Mouse (Mus musculus) yolk sac, embryonic 10.5 days (tissue): ENCODE data around the gene Gm45140.
"Not testable (repeated sequence)": the region's sequence is repeated elsewhere in the genome, so short reads cannot be mapped to it uniquely, and the experiment has no call there.

Experiments
- DNase-seq: peaks from one replicate; pipeline ENCODE4 v3.0.0-alpha.2; 2017; ENCODE audit warnings: low spot score

Gm45140 gene

GRCm38 (mm10) chr6:87775588-87776245 is 59.9 kb downstream of the Gm45140 start:
- DNase-seq: peak; percentile 15

DNA sequence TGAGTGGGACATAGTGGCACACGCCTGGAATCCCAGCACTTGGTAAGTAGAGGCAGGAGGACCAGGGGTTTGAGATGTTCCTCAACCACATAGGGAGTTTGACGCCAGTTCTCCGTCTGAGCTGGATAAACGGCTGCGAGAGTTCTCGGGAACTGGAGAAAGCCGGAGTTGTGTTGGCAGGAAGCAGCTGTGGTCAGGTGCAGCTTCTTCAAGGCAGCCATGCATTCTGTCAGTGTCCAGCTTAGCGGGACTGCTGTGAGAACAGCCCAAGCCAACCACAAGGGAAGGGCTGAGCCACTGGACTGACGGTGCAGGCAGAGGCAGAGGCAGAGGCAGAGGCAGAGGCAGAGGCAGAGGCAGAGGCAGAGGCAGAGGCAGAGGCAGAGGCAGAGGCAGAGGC is 60.7 kb downstream of the Gm45140 start:
- DNase-seq: no peak

GRCm38 (mm10) chr6:87774466-87774865 is 61.1 kb downstream of the Gm45140 start:
- no peak for DNase-seq

GRCm38 (mm10) chr6:87770626-87771025 is 65.0 kb downstream of the Gm45140 start:
- DNase-seq: no peak

- DNase-seq: not testable (repeated sequence)
Measured at GRCm38 (mm10) chr6:87764296-87764695, 71.3 kb downstream of the Gm45140 start.

- no peak for DNase-seq
Measured at GRCm38 (mm10) chr6:87763376-87764280, 72.0 kb downstream of the Gm45140 start.

- DNase-seq: no peak
Measured at GRCm38 (mm10) chr6:87762161-87762560, 73.4 kb downstream of the Gm45140 start.

DNA sequence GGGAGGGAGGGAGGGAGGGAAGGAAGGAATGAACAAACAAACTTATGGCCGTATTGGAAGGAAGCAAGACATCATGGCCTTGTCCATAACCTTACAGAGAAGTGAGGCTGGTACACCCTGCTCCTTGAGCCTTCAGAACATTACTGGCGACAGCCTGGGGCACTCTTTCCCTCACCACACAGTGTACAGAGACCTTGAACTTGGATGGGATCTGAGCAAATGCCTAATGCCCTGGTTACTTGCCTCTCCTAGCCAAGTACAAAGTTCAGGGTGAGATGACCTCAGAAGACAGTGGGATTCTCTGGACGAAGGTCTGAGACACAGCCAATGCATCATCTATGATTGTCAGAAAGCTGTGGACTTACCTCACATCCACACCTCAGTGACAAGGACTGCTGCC is 75.7 kb downstream of the Gm45140 start:
- no peak for DNase-seq

GRCm38 (mm10) chr6:87759404-87759803 is 76.2 kb downstream of the Gm45140 start:
- peak; percentile 42 for DNase-seq

DNA sequence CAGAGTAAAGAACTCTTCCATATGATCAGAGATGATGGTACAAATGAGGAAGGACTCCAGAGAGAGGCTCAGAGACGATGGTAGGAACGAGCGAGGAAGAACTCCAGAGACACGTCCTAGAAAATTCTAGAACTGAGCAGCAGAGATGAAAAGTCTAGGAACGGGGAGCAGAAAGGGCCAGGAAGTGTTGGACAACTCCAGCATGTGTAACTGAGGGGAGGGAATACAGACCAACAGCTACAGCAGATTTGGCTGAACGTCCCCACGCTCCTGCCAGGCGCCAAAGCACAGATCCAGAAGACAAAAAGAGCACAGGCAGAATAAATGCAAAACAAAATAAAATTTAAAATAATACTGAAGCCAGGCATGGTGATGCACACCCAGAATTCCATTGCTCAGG is 78.7 kb downstream of the Gm45140 start:
- no peak for DNase-seq

DNA sequence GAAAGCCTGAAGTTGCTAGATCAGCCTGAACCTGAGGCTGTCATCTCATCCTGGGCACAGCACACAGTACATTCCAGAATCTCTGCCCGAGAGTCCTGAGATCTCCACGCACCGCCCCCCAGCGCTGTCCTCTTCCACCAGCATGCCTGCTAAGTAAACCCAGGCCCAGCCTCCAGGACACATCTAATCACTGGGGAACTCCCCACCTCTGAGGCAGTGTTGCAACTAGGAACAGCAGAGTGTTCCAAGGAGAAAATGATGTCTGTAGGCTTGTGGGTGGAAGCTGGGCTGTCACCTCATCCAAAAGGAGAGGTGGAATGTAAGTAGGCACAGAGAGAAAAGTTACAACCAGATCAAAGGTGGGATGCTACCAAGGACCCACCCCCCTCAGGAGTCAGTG is 80.4 kb downstream of the Gm45140 start:
- no peak for DNase-seq

DNA sequence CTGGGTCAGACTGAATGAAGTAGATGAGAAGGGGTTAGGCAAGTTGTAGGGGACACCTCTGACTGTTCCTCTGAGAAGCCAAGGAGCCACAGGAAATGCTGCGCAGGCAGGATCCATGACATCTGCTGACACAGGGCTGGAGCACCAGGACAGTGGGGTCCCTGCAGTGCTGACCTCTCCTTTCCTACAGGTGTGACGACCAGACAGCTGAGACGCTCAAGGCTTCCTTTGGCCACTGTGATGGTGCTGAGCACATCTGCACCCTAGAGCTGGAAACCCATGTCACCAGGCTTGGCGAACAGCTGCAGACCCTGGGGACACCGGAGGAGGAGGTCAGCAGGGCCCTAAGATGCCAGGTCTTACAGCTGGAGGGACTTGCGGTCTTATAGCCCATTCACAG is 84.0 kb downstream of the Gm45140 start:
- no peak for DNase-seq

- no peak for DNase-seq
Measured at GRCm38 (mm10) chr6:87750184-87750910, 85.2 kb downstream of the Gm45140 start.

- DNase-seq: no peak
Measured at GRCm38 (mm10) chr6:87748531-87748930, 87.1 kb downstream of the Gm45140 start.

GRCm38 (mm10) chr6:87748078-87748477 is 87.5 kb downstream of the Gm45140 start:
- DNase-seq: no peak

DNA sequence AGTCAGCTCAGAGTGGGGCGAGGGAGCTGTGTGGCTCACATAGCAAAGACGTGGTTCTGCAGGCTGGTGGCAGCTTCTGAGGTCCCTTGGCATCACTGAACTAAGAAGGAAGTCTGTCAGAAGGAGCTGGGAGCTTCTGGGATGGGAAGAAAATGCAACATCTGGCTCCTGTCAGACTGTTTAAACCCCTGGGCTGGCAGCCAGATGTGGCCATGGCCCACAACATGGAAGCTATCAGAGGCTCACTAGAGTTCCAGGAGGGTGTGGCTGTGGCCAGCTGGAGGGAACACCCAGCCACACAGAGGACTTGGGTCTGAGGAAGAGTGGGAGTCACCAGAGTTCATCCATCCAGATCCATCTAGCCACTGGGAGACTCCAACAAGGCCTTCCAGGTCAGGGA is 88.7 kb downstream of the Gm45140 start:
- DNase-seq: no peak

DNA sequence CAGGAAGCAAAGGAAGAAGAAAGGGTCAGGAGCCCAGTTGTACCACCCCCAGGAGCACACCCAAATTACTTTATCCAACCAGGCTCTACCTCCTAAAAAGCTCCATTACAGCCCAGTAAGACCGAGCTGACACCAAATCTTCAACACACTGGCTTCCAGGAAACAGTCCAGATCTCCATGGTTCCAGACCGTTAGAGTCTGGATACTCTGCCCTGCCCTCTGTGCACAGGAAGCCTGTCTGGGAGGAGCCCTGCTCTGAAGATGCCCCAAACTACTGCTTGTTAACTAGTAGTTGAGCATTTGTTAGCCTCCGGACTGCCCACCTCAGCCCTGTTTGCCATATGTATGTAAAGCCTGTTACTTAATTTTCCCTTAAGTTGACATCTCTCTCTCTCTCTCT is 89.5 kb downstream of the Gm45140 start:
- DNase-seq: no peak

DNA sequence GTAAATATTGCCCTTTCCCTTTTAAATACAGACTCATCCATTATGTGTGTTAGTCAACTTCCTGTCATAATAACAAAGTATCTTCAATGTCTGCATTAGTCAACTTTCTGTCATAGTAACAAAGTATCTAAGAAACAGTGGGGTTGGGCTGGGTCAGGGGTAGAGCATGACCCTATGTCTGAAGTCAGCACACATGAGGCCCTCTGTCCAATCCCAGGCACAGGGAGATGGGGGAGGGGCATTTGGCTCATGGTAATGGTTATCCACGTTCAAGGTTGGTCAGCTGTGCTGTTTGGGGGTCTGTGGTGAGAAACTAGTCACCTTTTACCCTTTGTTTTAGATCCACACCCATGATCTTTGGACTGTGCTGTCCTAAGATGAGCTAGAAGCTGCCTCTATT is 90.3 kb downstream of the Gm45140 start:
- no peak for DNase-seq

DNA sequence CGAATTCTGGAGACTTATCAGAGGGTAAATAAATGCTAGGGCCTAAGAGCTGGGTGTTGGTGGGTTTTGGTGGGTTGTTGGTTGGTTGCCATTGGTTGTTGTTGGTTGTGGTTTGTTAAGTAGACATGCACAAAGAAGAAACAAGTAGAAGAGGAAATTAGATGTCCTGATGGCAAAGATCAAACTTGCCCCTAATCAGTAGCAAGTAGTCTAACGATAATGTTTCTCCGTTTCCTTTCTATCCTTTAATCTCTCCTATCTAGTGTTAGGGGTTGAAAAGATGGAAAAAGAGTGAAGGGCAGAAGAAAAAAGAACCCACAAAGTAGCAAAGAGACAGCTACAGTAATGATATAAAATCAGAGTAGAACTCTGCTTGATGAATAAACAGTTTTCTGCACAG is 91.0 kb downstream of the Gm45140 start:
- DNase-seq: no peak

DNA sequence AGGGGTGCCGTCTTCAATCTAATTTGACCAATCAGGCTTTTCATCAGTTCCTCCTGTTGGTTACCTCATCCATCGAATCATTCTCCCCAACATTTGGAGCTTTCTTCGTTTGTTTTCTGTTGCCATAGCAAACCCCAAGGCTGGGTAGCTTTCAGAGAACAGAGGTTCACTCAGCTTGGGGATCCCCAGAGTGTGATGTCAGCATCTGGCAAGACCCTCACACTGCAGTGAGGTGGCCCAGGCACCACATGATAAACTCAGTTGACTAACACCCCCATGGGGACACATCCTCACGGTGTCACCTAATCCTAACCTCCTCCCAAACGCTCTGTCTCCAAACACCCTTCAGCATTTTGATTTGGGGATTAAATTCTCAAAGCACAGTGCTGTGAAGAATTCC is 92.3 kb downstream of the Gm45140 start:
- DNase-seq: no peak

DNA sequence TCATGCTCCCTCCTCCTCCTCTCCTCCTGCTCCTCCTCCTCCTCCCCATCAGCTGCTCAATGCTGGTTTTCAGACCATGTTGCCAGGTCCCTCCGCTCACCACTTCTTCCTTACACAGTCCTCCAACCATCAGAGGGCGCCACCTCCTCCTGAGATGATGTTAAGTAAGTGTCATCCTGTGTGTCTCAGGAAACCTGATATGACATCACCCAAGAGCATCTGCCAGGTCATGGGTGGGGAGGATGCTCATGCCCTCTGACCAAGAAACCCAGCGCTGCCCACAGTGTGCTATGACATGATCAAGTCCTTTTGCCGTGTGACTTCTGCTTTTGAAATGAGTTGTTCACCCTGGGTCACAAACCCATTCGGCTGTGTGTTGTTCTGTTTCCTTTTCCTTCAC is 92.8 kb downstream of the Gm45140 start:
- DNase-seq: no peak

DNA sequence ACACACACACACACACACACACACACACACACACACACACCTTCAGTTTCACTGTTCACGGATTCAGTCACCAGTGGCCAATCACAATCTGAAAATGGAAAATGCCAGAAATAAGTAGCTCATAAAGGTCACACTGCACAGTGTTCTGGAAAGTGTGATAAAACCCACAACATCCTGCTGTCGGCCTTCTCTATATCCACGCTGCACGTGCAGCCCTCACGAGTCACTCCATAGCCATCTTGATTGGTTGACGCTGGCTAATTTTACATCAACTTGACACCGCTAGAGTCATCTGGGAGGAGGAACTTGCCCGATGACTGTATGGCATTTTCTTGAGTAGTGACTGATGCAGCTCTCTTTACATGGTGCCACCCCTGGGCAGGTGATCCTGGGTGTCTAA is 93.6 kb downstream of the Gm45140 start:
- DNase-seq: no peak

DNA sequence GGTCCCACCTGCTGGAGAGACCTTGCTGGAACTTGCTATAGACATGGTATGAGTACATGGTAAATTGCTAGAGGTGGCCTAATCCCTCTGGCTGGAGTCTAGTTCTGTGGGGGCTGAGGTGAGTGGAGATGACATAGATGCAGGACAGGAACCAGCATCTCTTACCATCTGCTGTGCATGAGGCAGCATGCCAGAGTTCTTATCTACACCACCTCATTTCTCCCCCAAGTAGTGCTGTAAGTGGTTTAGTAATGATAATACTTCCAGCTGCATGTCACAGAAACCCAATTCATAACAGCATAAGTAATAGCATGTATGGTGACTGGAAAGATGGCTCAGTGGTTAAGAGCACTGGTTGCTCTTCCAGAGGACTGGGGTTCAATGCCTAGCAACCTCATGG is 95.1 kb downstream of the Gm45140 start:
- no peak for DNase-seq
